Mouse (Mus musculus) cerebellum, adult 9-10 months (tissue): ENCODE results near the gene Wfdc11.
"Not testable (repeated sequence)": the region's sequence is repeated elsewhere in the genome, so short reads cannot be mapped to it uniquely, and the experiment has no call there.

Experiments used
- DNase-seq: peaks from one replicate; pipeline ENCODE4 v3.0.0; 2022

The Wfdc11 gene

GRCm38 (mm10) chr2:164673987-164674386, at the start of gene Wfdc11:
TSS of gene Wfdc11 (minus strand) at chr2:164674087.
- no peak for DNase-seq

GRCm38 (mm10) chr2:164723276-164723675, 49.4 kb upstream of the Wfdc11 start:
- no peak for DNase-seq

DNA sequence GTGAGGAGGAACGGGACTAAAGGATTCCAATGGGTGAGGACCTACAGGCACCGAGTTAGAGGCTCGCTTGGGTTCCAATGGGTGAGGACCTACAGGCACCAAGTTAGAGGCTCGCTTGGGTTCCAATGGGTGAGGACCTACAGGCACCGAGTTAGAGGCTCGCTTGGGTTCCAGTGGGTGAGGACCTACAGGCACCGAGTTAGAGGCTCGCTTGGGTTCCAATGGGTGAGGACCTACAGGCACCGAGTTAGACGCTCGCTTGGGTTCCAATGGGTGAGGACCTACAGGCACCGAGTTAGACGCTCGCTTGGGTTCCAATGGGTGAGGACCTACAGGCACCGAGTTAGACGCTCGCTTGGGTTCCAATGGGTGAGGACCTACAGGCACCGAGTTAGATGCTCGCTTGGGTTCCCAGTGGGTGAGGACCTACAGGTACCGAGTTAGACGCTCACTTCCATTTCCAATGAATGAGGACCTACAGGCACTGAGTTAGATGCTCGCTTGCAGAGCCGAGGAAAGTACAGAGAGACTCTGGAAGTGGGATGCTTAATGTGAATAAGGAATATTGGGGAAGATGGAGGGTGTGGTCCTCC, 42.4 kb upstream of the Wfdc11 start:
- DNase-seq = not testable (repeated sequence)

DNA sequence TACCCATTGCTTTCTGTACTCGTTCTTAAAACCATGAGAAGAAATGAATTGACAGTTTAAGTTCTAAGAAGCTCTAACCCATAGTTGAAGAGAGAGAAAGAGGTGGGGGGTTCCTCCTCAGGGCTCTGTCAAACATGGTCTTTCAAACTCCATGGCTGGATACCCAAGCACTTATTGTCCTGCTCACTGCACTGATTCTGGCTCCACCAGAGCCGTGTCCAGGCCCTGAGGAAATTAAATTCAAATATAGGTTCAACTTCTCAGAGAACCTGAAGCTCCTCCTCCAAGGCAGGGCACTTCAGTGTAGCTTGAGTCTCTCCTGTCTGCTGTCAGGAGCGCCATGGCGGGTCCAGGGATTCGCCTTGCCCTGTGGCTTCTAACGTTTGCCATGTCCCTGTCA, 41.1 kb upstream of the Wfdc11 start, which contains the start of gene Spint5:
Spint5 (plus strand) TSS at position 301 of the 400 bp plus-strand sequence.
- DNase-seq = no peak

DNA sequence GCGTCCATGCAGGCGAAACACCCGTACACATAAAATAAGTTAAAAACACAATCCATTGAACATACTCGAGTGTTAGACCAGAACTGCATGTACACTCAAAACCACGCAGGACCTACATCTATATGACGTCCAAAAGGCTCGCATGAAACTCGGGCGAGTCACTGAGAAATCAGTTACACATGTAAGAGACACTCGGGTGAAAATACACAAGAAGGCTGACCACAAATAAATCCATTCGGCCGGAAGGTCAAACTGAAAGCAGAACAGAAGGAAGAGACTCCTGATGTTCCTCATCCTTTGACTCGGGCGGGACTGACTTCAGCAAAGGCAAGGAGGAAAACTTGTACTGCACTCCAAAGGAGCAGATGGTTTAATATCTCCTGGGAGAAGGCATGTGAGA, 32.1 kb upstream of the Wfdc11 start:
- DNase-seq = no peak

DNA sequence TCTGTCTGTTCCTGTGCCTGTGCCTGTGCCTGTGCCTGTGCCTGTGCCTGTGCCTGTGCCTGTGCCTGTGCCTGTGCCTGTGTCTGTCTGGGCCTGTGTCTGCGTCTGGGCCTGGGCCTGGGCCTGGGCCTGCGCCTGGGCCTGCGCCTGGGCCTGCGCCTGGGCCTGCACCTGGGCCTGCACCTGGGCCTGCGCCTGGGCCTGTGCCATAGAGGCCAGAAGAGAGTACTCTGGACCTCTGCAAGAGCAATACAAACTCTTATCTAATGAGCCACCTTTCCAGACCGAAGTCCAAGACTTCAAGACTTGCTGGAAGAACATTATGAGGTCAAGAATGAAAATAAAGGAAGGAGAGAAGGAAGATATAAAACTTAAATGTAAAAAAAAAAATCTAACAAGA, 31.4 kb upstream of the Wfdc11 start:
- no peak for DNase-seq

DNA sequence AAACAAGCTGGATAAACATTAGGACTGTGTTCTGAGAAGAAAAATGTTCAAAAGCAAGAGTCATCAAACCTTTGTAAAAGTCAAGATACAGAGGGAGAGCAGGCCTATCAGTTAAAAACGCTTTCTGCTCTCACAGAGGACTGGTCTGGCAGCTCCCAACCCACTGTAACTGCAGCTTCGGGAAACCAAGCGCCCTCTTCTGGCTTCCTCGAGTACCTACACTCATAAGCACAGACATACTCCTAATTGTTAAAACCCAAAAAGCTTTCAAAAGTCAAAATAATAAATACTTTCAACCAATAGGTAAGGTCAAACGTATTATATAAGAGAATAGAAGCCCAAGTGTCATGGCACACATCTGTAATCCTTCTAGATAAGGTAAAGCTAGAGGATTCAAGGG, 30.3 kb upstream of the Wfdc11 start:
- DNase-seq = no peak

DNA sequence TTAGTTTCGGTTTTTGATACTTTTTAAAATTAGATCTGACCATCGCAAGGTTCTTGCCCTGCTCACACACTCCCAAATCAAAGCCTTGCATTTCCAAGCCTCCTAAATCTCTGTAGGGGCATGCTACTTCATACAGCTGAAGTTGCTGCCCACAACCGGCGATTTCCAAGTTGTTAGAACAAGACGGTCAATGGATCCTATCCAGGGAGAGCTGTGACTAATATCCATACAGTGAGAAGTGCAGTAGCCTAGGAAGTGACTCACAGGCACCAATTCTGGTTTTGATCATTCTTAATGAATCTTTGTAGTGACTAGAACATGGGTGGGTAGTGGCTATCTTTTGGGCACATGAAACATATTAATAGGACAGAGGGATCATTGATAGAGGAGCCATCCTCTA, 27.9 kb upstream of the Wfdc11 start:
- DNase-seq = no peak

DNA sequence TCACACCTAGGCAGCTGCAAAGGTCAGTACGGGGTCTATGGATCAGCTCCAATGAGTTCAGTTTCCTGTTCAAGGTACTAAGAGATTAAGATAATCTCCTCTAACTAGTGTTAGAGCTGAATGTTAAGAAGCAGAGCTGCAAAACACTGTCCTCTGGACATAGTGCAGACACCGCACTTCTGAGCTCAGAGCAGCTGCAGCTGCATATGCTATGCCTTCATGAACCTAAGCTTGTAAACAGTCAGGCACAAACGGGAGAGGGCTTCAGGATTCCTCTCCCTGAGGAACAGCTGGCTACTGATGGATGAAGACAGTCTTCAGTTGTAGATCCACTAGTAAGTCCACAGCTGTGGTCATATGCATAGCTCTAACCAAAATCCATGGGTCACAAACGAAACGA, 27.1 kb upstream of the Wfdc11 start:
- no peak for DNase-seq

DNA sequence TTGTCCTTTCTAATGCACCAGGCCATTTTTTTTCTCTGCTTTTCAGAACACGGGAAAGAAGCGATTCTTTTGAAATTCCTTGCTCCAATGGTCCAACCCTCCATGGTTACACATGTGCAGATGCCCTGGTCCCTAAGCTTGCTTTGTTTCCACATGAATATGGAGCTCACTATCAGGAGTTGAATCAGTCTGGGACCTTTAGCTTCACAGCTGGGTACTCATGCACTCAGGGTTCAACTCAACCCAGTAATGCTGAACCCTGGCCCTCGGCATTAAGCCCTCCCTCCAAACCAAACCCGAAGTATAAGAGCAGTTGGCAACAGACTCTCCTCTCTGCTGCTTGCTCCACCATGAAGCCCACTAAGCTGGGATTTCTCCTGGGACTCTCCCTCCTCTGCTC, 24.3 kb upstream of the Wfdc11 start, which contains the start of gene Spint4:
Spint4 (plus strand) TSS at position 301 of the 400 bp plus-strand sequence.
- DNase-seq = no peak

- no peak for DNase-seq
Observed at GRCm38 (mm10) chr2:164684807-164685206, 10.9 kb upstream of the Wfdc11 start, which contains the start of gene Wfdc13. TSS of gene Wfdc13 (plus strand) at chr2:164685107.

DNA sequence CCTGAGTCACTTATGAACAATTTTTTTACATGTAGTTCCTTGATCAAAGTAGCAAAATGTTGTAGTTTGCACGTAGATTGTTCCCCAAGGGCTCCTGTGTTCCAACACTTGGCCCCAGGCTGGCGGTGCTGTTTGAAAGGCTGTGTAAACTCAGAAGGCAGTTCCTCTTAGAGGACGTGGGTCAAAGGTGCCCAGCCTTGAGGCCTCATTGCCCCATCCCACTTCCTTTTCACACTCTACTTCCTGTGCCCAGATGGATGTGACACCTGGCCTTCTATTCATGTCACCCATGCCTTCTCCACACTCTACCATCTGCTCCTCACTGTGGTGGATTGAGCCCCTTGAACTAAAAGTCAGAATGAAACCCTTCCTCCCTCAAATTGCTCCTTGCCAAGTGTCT, 6.0 kb upstream of the Wfdc11 start:
- no peak for DNase-seq

DNA sequence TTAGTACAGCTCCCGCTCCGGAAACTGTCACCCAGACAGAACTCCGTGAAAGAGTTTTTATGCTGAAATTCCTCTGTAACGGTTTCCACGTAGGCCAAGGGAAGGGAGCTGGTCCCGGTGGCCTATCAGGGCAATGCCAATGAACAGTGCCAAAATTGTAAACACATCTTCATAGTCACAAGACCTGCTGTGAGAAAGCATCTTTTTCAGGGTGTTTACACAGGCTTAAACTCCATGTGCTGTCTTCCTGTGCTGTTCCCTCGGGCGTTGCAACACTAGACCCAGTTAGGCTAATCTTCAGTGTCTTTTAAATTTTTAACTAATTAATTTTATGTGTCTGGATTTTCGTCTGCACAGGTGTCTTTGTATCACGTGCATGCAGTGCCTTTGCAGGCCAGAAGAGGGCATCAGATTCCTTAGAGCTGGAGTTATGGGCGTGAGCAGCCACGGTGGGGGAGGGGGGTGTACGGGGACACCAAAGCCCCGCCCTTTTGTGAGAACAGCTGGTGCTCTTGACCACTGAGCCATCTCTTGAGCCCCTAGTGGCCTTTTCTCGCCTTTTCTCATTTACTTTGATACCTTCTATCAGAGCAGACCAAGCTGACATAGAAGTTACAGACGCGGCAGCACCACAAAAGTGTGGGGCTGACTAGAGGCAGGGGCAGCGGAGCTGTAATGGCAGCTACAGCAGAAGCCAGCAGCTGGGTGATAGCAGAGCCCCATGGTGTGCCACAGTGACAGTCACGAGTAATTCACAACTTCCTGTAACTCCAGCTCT, 5.2 kb upstream of the Wfdc11 start:
- peak; percentile 49 for DNase-seq

DNA sequence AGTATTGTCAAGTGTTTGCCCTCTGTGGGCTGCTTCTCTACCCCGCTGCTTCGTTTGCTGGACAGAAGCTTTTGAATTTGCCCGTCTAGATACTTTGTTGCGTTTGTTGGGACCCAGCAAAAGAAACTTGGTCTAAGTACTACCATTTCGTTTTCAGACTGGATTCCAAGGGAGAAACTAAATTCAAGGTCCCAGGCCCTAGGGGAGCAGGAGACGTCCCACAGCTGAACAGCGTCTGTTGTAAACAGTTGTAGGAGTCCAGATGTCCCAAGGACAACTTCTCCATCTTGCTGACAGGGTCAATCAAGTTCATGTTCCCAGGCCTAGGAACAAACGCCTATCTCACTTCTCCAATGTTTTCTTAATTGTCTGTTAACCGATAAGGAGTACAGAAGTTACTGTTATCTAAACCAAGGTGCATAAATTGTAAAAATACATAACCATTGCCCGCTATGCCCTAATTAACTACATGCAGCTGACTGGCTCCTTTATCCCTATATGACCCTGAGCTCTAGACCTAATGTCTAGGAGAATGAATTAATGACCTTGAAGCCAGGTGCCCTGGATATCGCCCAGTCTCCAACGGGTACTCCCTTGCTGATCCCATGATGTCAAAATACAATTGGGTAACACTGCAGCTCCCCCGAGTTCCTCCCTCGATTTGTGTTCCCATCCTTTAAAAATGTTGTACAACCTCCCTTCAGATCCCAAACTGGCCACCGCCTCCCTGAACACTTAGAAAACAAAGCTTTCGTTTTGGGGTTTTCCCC, 3.2 kb upstream of the Wfdc11 start:
- DNase-seq = no peak

GRCm38 (mm10) chr2:164676103-164676502, 2.2 kb upstream of the Wfdc11 start:
- no peak for DNase-seq

- no peak for DNase-seq
Observed at GRCm38 (mm10) chr2:164670938-164671337, 2.9 kb downstream of the Wfdc11 start.

GRCm38 (mm10) chr2:164670261-164670660, 3.6 kb downstream of the Wfdc11 start:
- no peak for DNase-seq

DNA sequence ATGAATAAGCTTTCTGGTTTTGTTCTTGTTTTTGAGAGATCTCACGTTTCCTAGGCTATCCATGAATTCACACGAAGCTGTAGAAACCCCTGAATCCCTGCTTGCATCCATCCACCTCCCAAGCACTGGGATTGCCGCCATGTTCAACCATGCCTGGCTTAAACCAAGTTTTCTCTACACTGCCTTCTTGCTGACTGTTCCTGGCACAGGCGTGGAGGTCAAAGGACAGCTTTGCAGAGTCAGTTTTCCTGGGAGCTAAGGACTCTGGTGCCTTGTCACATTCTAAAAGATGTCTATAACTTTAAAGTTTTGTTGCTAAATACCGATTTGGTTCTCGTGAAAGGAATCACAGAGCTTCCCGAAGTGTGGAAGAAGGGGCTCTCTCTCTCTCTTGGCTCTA, 9.0 kb downstream of the Wfdc11 start:
- DNase-seq = no peak

- no peak for DNase-seq
Observed at GRCm38 (mm10) chr2:164656483-164656882, 17.4 kb downstream of the Wfdc11 start, which contains the start of gene Wfdc9. TSS of gene Wfdc9 (minus strand) at chr2:164656583.

- peak; percentile 3 for DNase-seq
Observed at GRCm38 (mm10) chr2:164655858-164656257, 18.0 kb downstream of the Wfdc11 start, which contains the start of gene Wfdc10. TSS of gene Wfdc10 (plus strand) at chr2:164656046.

DNA sequence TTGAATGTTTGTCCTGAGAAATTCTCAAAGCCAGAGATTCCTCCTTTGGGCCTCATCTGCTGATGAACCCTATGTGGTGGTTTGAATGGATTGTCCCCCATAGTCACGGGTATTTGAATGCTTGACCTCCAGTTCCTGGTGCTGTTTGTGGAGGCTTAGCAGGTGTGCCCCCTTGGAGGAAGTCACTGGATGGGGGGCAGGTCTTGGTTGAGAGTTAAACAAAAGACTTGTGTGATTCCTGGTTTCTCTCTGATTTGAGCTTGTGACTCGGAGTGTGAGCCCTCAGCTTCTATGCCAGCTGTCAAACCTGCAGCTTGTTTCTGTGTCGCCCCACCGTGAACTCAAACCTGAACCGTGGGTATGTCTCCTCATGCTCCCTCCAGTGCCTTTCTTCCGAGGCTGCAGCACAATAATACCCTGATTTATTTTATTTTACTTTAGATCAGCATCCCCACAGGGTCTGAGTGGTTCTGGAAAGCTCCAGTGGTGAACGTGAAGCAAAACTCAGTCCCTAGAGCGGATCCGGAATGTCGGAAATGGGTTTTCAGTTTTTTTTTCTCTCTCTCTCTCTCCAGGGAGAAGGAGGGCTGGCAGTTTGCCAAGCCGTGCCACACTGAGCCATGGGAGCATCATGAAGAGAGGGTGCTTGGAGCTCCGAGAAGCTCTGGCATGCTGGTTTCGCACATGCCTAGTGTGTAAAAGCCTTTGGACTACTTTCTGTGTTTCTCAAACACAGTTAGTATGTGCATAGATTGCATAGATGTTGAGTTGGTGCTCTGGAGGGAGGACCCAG, 31.8 kb downstream of the Wfdc11 start:
- DNase-seq = no peak

DNA sequence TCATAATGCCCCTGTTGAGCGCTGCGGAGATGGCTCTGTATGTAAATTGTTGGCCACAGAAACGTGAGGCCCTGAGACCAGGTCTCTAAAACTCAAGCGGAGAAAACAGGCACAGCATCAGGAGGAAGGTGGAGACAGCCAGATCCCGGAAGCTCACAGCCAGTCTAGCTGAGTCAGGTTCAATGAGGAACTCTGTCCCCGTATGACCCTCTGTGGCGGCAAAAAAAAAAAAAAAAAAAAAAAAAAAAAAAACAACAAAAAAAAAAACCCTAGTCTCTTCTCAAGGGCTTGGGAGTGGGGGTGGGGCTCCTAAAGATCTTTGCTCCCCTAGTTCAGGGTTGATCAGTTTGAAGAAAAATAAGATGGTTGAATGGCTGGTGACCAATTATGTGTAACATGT, 32.8 kb downstream of the Wfdc11 start:
- DNase-seq = no peak

- DNase-seq = no peak
Observed at GRCm38 (mm10) chr2:164638696-164639095, 35.2 kb downstream of the Wfdc11 start, which contains the start of gene Wfdc16. TSS of gene Wfdc16 (minus strand) at chr2:164638796.
